Mouse (Mus musculus): ENCODE results near the gene 4933425L06Rik. TPM values are rescaled to one million over a fixed set of nuclear protein-coding genes. Genes with fewer than 3 reads are reported as not detected.

Gene 4933425L06Rik
- total RNA-seq (2014; rRNA removed) (0.08 TPM in 1 of 2 replicates, not detected in the other), polyA plus RNA-seq (2015; fragmentation: Nextera tagmentation; extraction: Ambion mirVana) (not detected in 2 replicates)

GRCm38 (mm10) chr13:105081862-105082261 lies at the start of gene 4933425L06Rik:
Gene 4933425L06Rik (plus strand): TSS chr13:105082122.
- no peak for TF ChIP-seq CTCF (IDR thresholded peaks at IDR 0.05; ENCODE audit: low read depth)
- ATAC-seq: no peak

DNA sequence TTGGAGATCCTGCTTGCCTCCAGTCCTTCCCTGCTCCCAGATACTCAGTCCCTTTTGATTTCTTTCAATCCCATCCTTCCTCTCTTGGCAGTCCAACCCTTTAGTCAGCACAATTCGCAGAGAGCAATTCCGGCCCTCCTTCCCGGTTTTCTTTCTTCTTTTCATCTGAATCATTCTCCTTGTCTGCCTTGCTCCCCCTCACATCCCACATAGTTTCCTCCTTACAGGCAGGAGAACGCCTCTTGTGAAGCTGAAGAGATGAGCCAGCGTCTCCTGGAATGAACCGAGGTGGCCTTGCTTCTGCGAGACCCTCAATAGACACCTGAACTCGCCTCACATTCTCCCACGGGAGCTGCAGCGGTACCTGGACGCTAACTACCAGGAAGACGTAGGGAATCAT lies 44.1 kb upstream of the 4933425L06Rik start:
- no peak overlapping the region for H3K4me2 ChIP-seq (ENCODE audit: low read depth)
- no peak for TF ChIP-seq CTCF (IDR thresholded peaks at IDR 0.05; ENCODE audit: low read depth)
- H3K27me3 ChIP-seq (ENCODE audit: insufficient read depth, low read length): no peaks in the 10 kb centered on the region
- H3K9me3 ChIP-seq (ENCODE audit: low read length): no peaks in the 10 kb centered on the region
- WGBS: 82% methylated on average over 12 of the region's 12 CpGs
- ATAC-seq: no peak
- no peak overlapping the region for H3K27ac ChIP-seq (ENCODE audit: low read depth, low read length)
- no peaks in the 10 kb centered on the region for H3K36me3 ChIP-seq (ENCODE audit: insufficient read depth)
- no peaks in the 10 kb centered on the region for H3K4me1 ChIP-seq (ENCODE audit: insufficient read depth)
- H3K9ac ChIP-seq: no peak overlapping the region
- no peak for DNase-seq
- no peak overlapping the region for H3K4me3 ChIP-seq (ENCODE audit: low read depth, low read length)

More at GRCm38 (mm10) chr13:105081862-105082261, at the start of gene 4933425L06Rik:
- Histone ChIP-seq H3K4me2 (ENCODE audit: low read depth) (no peak within 1 kb of the TSS), H3K9me3 (ENCODE audit: low read length) (no peaks in the 10 kb centered on the region), H3K27me3 (ENCODE audit: insufficient read depth, low read length) (no peaks in the 10 kb centered on the region), H3K4me1 (ENCODE audit: insufficient read depth) (no peaks in the 10 kb centered on the region), H3K36me3 (ENCODE audit: insufficient read depth) (no peaks in the 10 kb centered on the region), H3K4me3 (ENCODE audit: low read depth, low read length) (no peak within 1 kb of the TSS), H3K27ac (ENCODE audit: low read depth, low read length) (no peak within 1 kb of the TSS), H3K9ac (no peak within 1 kb of the TSS)
- DNase-seq: no peak
- 93% methylated on average over 10 of the region's 10 CpGs for WGBS

GRCm38 (mm10) chr13:105038334-105038733 lies 43.6 kb upstream of the 4933425L06Rik start:
- H3K4me1 ChIP-seq (ENCODE audit: insufficient read depth): no peaks in the 10 kb centered on the region
- H3K9me3 ChIP-seq (ENCODE audit: low read length): no peaks in the 10 kb centered on the region
- H3K36me3 ChIP-seq (ENCODE audit: insufficient read depth): no peaks in the 10 kb centered on the region
- DNase-seq (no peak), ATAC-seq (no peak)
- H3K27ac ChIP-seq (ENCODE audit: low read depth, low read length): no peak overlapping the region
- WGBS: 68% methylated on average over 5 of the region's 5 CpGs
- no peak overlapping the region for H3K9ac ChIP-seq
- TF ChIP-seq CTCF (IDR thresholded peaks at IDR 0.05; ENCODE audit: low read depth): no peak
- H3K27me3 ChIP-seq (ENCODE audit: insufficient read depth, low read length): no peaks in the 10 kb centered on the region
- H3K4me2 ChIP-seq (ENCODE audit: low read depth): no peak overlapping the region
- no peak overlapping the region for H3K4me3 ChIP-seq (ENCODE audit: low read depth, low read length)

DNA sequence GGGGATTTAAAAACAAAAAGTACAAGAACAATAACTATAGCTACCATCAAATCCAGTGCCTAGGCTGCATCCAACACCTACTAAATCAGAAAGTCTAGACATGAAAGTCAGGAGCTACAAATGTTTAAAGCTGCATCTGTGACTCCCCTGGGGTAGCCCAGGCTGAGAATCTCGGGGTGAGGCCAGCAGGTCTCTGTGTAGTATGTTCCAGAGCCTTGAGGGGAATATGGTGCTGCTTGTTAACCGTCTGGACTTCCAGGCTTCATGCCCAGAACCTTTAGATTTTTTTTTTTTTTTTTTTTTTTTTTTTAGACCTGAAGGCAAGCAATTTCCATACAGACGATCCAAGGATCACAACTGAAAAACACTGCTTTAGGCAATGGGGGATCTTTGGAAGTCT lies 38.0 kb upstream of the 4933425L06Rik start:
- H3K4me2 ChIP-seq (ENCODE audit: low read depth): no peak overlapping the region
- ATAC-seq (peak; percentile 77), DNase-seq (peak; percentile 32)
- H3K4me3 ChIP-seq (ENCODE audit: low read depth, low read length): no peak overlapping the region
- no peak overlapping the region for H3K9ac ChIP-seq
- H3K4me1 ChIP-seq (ENCODE audit: insufficient read depth): no peaks in the 10 kb centered on the region
- WGBS: 24% methylated on average over 3 of the region's 3 CpGs
- no peaks in the 10 kb centered on the region for H3K36me3 ChIP-seq (ENCODE audit: insufficient read depth)
- no peak overlapping the region for H3K27ac ChIP-seq (ENCODE audit: low read depth, low read length)
- no peaks in the 10 kb centered on the region for H3K27me3 ChIP-seq (ENCODE audit: insufficient read depth, low read length)
- no peaks in the 10 kb centered on the region for H3K9me3 ChIP-seq (ENCODE audit: low read length)
- TF ChIP-seq CTCF (IDR thresholded peaks at IDR 0.05; ENCODE audit: low read depth): no peak

DNA sequence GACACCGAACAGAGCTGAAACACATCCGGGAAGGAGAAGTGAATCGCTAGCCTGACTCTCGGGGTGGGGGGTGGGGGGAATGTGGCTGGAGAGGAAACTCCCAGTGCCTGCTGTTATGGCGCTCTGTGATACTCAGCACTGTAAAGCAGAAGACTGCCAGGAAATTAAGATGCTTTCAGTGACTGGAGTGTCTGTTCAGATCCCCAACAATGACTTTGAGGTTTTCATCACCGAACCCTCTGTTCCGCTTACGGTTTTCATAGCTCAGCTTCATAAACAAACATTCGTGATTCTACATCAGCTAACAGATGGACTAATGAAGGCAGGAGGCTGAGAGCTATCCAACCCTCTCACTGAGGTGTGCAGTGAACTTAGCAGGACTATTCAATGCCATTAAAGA lies 34.5 kb upstream of the 4933425L06Rik start:
- no peak for DNase-seq
- Histone ChIP-seq H3K36me3 (ENCODE audit: insufficient read depth) (no peaks in the 10 kb centered on the region), H3K9me3 (ENCODE audit: low read length) (no peaks in the 10 kb centered on the region), H3K27me3 (ENCODE audit: insufficient read depth, low read length) (no peaks in the 10 kb centered on the region), H3K4me2 (ENCODE audit: low read depth) (no peak overlapping the region), H3K9ac (no peak overlapping the region), H3K4me3 (ENCODE audit: low read depth, low read length) (no peak overlapping the region), H3K4me1 (ENCODE audit: insufficient read depth) (peaks cover 8% of the 10 kb centered on the region; the same call in 1 of the 2 replicates), H3K27ac (ENCODE audit: low read depth, low read length) (no peak overlapping the region)
- TF ChIP-seq CTCF (IDR thresholded peaks at IDR 0.05; ENCODE audit: low read depth): no peak
- peak; percentile 43; the same call in 1 of the 2 replicates for ATAC-seq
- WGBS: 61% methylated on average over 9 of the region's 9 CpGs

- no peaks in the 10 kb centered on the region for H3K9me3 ChIP-seq (ENCODE audit: low read length)
- H3K27ac ChIP-seq (ENCODE audit: low read depth, low read length): no peak overlapping the region
- H3K27me3 ChIP-seq (ENCODE audit: insufficient read depth, low read length): no peaks in the 10 kb centered on the region
- no peak overlapping the region for H3K9ac ChIP-seq
- H3K4me1 ChIP-seq (ENCODE audit: insufficient read depth): peaks cover 10% of the 10 kb centered on the region; the same call in 1 of the 2 replicates
- DNase-seq: no peak
- 0 out of 2 replicates have a peak, but pooled peaks have one; percentile 12 for TF ChIP-seq CTCF (IDR thresholded peaks at IDR 0.05; ENCODE audit: low read depth)
- peak; percentile 21; the same call in 1 of the 2 replicates for ATAC-seq
- WGBS: 73% methylated on average over 8 of the region's 8 CpGs
- no peak overlapping the region for H3K4me3 ChIP-seq (ENCODE audit: low read depth, low read length)
- no peaks in the 10 kb centered on the region for H3K36me3 ChIP-seq (ENCODE audit: insufficient read depth)
- no peak overlapping the region for H3K4me2 ChIP-seq (ENCODE audit: low read depth)
These were observed 33.3 kb upstream of the 4933425L06Rik start for GRCm38 (mm10) chr13:105048662-105049061.

DNA sequence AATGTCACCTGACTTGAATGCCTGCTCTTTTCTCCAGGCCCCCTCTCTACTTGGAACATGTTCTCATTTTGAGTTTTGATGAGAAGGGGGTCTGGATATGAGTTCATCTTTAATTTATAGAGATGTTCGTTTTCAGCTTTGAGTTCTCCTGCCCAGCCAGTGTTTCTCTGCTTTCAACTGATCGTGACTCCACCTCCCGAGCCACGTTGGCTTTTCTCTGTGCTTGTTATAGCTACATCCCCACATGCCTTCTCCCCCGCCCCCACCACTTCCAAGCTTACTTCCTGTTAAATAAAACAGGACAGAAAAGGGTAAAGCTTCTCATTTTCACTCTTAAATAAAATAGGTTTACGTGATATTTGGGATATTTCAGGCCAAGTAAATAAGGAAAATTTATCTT lies 30.5 kb upstream of the 4933425L06Rik start:
- H3K4me3 ChIP-seq (ENCODE audit: low read depth, low read length): no peak overlapping the region; the same call in 1 of the 2 replicates
- TF ChIP-seq CTCF (IDR thresholded peaks at IDR 0.05; ENCODE audit: low read depth): no peak
- H3K36me3 ChIP-seq (ENCODE audit: insufficient read depth): no peaks in the 10 kb centered on the region
- ATAC-seq: no peak
- peaks cover 10% of the 10 kb centered on the region; the same call in 1 of the 2 replicates for H3K4me1 ChIP-seq (ENCODE audit: insufficient read depth)
- H3K9ac ChIP-seq: no peak overlapping the region
- H3K9me3 ChIP-seq (ENCODE audit: low read length): no peaks in the 10 kb centered on the region
- peak overlapping the region; percentile 25 for H3K4me2 ChIP-seq (ENCODE audit: low read depth)
- H3K27me3 ChIP-seq (ENCODE audit: insufficient read depth, low read length): no peaks in the 10 kb centered on the region
- H3K27ac ChIP-seq (ENCODE audit: low read depth, low read length): no peak overlapping the region
- DNase-seq: no peak
- WGBS: 47% methylated on average over 6 of the region's 6 CpGs
